Mouse (Mus musculus) myocyte (in vitro differentiated cells): ENCODE data around the gene Golga2.

ENCODE experiments used
- CEBPB ChIP-seq: IDR thresholded peaks from 2 replicates; pipeline ENCODE4 v1.6.1; 2011; ENCODE audit warnings: mild to moderate bottlenecking, moderate library complexity; ENCODE audit not compliant: poor library complexity, insufficient read depth, severe bottlenecking
- E2F4 ChIP-seq: IDR thresholded peaks from one replicate; pipeline ENCODE4 v1.6.1; 2011; ENCODE audit warnings: mild to moderate bottlenecking, control low read depth, moderate library complexity; ENCODE audit not compliant: insufficient read depth
- MAX ChIP-seq: IDR thresholded peaks from one replicate; pipeline ENCODE4 v1.6.1; 2011; ENCODE audit warnings: low read depth, mild to moderate bottlenecking, control low read depth
- MYOD1 ChIP-seq, 3 experiments: IDR thresholded peaks; one replicate each; pipeline ENCODE4 v1.6.1; 2011; ENCODE audit warnings: control low read depth in 2 of 3, low read depth in 2 of 3, mild to moderate bottlenecking in 2 of 3, moderate library complexity in 1 of 3; ENCODE audit not compliant: insufficient read length in 2 of 3, control insufficient read depth in 1 of 3
- MYOG ChIP-seq, 3 experiments: IDR thresholded peaks; one replicate each; pipeline ENCODE4 v1.6.1; 2011; ENCODE audit warnings: control low read depth in 2 of 3, low read depth in 2 of 3, mild to moderate bottlenecking in 2 of 3; ENCODE audit not compliant: insufficient read length in 2 of 3, control insufficient read depth in 1 of 3, insufficient read depth in 1 of 3
- POLR2A ChIP-seq: IDR thresholded peaks from one replicate; pipeline ENCODE4 v1.6.1; 2011; ENCODE audit warnings: low read depth, mild to moderate bottlenecking, control low read depth, moderate library complexity; ENCODE audit not compliant: insufficient read length
- POLR2AphosphoS2 ChIP-seq: IDR thresholded peaks from one replicate; pipeline ENCODE4 v1.6.1; 2011; ENCODE audit warnings: low read depth, control low read depth; ENCODE audit not compliant: insufficient read length
- USF1 ChIP-seq: IDR thresholded peaks from one replicate; pipeline ENCODE4 v1.6.1; 2011; ENCODE audit warnings: low read depth, mild to moderate bottlenecking, control low read depth, moderate library complexity

DNA sequence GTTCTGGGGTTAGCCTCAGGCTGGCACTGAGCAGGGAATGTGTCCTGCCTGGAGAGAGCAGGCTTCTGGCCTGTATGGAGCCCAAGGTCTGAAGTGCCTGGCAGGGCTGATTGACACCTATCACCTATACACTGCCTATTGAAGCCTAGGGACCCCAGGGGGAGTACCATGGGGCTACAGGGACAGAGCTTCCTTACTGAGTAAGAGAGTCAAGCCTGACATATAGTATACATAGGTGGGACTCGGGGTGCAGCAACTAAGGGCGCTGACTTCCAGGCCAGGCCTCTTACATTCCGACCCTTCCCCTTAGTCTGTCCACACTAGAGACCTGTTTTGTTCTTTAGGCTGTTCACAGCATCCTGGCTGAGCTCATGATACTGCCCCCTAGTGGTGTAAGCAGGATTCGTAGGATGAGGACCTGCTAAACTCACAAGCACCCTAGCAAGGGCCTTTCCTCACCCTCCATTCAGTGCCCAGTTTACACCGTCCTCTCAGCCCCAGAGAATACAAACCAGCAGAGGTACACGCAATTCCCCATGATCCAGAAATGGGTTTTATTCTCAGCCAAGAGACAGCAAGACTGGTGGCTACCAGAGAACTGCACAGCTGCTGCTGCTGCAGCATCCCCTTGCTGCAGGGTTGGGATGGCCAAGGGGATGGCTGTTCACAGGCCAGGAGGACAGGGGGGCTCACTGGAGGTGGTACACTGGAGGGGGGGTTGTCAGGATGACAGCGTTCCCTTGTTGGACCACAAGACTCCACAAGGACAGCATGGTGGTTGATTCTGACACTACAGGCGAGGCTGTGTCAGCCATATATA is 21.0 kb downstream of the Golga2 start:
- TF ChIP-seq POLR2A (no peak), USF1 (no peak), MAX (no peak), POLR2AphosphoS2 (no peak), E2F4 (no peak), MYOD1 (IDR thresholded peaks at IDR 0.05; ENCODE audit: control insufficient read depth in 1 of 3, insufficient read length in 2 of 3, low read depth in 2 of 3) (no peak), MYOG (IDR thresholded peaks at IDR 0.05; ENCODE audit: control insufficient read depth in 1 of 3, insufficient read depth in 1 of 3, insufficient read length in 2 of 3, low read depth in 2 of 3) (no peak), CEBPB (no peak)
